Mouse (Mus musculus) midbrain, embryonic 15.5 days (tissue): ENCODE data around the gene Bhlhb9. TPM values are rescaled to one million over a fixed set of nuclear protein-coding genes. Genes with fewer than 3 reads are reported as not detected.

Experiments
- ATAC-seq: fragments of 200-750 bp; cut with Nextera tagmentation; replicated peaks from 2 replicates; pipeline ENCODE4 v1.8.0; 2017; ENCODE audit warnings: moderate TSS enrichment
- H3K27ac ChIP-seq: fragments of 300-500 bp; sonication (generic); 2 replicates; pipeline ENCODE4 v1.5.1; 2015; ENCODE audit warnings: mild to moderate bottlenecking, inconsistent platforms
- H3K27me3 ChIP-seq: fragments of 300-500 bp; sonication (generic); replicated peaks from 2 replicates; pipeline ENCODE4 v1.6.1; 2015; ENCODE audit warnings: inconsistent platforms
- H3K36me3 ChIP-seq: fragments of 300-500 bp; sonication (generic); replicated peaks from 2 replicates; pipeline ENCODE4 v1.6.1; 2015; ENCODE audit warnings: inconsistent platforms
- H3K4me1 ChIP-seq: fragments of 300-500 bp; sonication (generic); 2 replicates; pipeline ENCODE4 v1.6.1; 2015; ENCODE audit warnings: inconsistent platforms
- H3K4me2 ChIP-seq: fragments of 300-500 bp; sonication (generic); 2 replicates; pipeline ENCODE4 v1.6.1; 2015; ENCODE audit warnings: inconsistent platforms, mild to moderate bottlenecking, moderate library complexity
- H3K4me3 ChIP-seq: fragments of 300-500 bp; sonication (generic); 2 replicates; pipeline ENCODE4 v1.5.1; 2015; ENCODE audit warnings: mild to moderate bottlenecking, inconsistent platforms
- H3K9ac ChIP-seq: fragments of 300-500 bp; sonication (generic); 2 replicates; pipeline ENCODE4 v1.6.1; 2015; ENCODE audit warnings: mild to moderate bottlenecking, inconsistent platforms
- H3K9me3 ChIP-seq: fragments of 300-500 bp; sonication (generic); 2 replicates; pipeline ENCODE4 v1.6.1; 2016; ENCODE audit warnings: inconsistent platforms
- WGBS: fragments of 180-500 bp; shearing (Covaris S2); methylation state at CpG from one replicate; pipeline ENCODE4 v1.1.7; 2015; ENCODE audit warnings: mixed read lengths; 5-methylcytosine and 5-hydroxymethylcytosine counted together
- microRNA counts: library from miRNA; unstranded; fragments of <30 nt; microRNA quantifications from one replicate; lab custom pipeline; 2016
- microRNA-seq: library from miRNA; unstranded; fragments of <30 nt; microRNA quantifications from one replicate; pipeline ENCODE4, GENCODE M21; 2016
- polyA plus RNA-seq: library from polyadenylated mRNA; unstranded; fragments of >200 nt; fragmentation: Nextera tagmentation; extraction: Ambion mirVana; gene quantifications from 2 replicates; pipeline ENCODE4 v1.2.1, GENCODE M21; 2015

Bhlhb9 gene
- polyA plus RNA-seq, 1 experiment from 2014 or later: 127 TPM

GRCm38 (mm10) chrX:135925911-135926310 is 128.5 kb downstream of the Bhlhb9 start:
- Histone ChIP-seq H3K36me3 (no peaks in the 10 kb centered on the region), H3K9me3 (no peaks in the 10 kb centered on the region), H3K4me2 (no peak overlapping the region), H3K9ac (no peak overlapping the region), H3K27me3 (no peaks in the 10 kb centered on the region), H3K4me1 (no peaks in the 10 kb centered on the region), H3K4me3 (no peak overlapping the region), H3K27ac (no peak overlapping the region)
- WGBS: 21% methylated on average over 3 of the region's 3 CpGs
- ATAC-seq: no peak

GRCm38 (mm10) chrX:135928588-135928987 is 131.2 kb downstream of the Bhlhb9 start:
- H3K9me3 ChIP-seq: no peaks in the 10 kb centered on the region
- no peaks in the 10 kb centered on the region for H3K36me3 ChIP-seq
- H3K27ac ChIP-seq: no peak overlapping the region
- H3K4me3 ChIP-seq: no peak overlapping the region
- no peak for ATAC-seq
- H3K27me3 ChIP-seq: no peaks in the 10 kb centered on the region
- no peak overlapping the region for H3K4me2 ChIP-seq
- H3K4me1 ChIP-seq: no peaks in the 10 kb centered on the region
- no peak overlapping the region for H3K9ac ChIP-seq

- Histone ChIP-seq H3K4me1 (no peaks in the 10 kb centered on the region), H3K36me3 (no peaks in the 10 kb centered on the region), H3K4me2 (no peak overlapping the region), H3K9me3 (no peaks in the 10 kb centered on the region), H3K27me3 (no peaks in the 10 kb centered on the region), H3K9ac (no peak overlapping the region), H3K27ac (0 out of 2 replicates have a peak overlapping the region, but pooled peaks have one; percentile 48), H3K4me3 (no peak overlapping the region)
- ATAC-seq: no peak; the same call in 1 of the 2 replicates
- 59% methylated on average over 1 of the region's 1 CpGs for WGBS
Observed at GRCm38 (mm10) chrX:135936452-135936851, 139.1 kb downstream of the Bhlhb9 start.

MicroRNAs encoded within 50 kb of the gene (microRNA counts, 519-probe panel; counts per million panel counts)
- not detected for microRNA mmu-miR-1970 (lab: Ali Mortazavi, UCI)

Small RNA genes lying within 50 kb of the gene (microRNA-seq; reads per million reads assigned to microRNA genes)
- gene Mir1970: not detected

Other genes with a start within 250 kb of the Bhlhb9 start
- not detected in 2 replicates for gene Nxf7, start 198.8 kb upstream of the Bhlhb9 start, polyA plus RNA-seq
- gene Prame, start 169.9 kb upstream of the Bhlhb9 start, polyA plus RNA-seq: not detected in 2 replicates
- not detected in 2 replicates for gene Tcp11x2, start 103.8 kb upstream of the Bhlhb9 start, polyA plus RNA-seq
- not detected in 2 replicates for gene Tmsb15a, start 72.3 kb upstream of the Bhlhb9 start, polyA plus RNA-seq
- 12.5 and 12.8 TPM in 2 replicates for gene Armcx5, start 54.9 kb upstream of the Bhlhb9 start, polyA plus RNA-seq
- 240 and 271 TPM in 2 replicates for gene Gprasp1, start 54.9 kb upstream of the Bhlhb9 start, polyA plus RNA-seq
- 237 and 254 TPM in 2 replicates for gene Gprasp2, start 41.4 kb downstream of the Bhlhb9 start, polyA plus RNA-seq
- 299 and 305 TPM in 2 replicates for gene Arxes2, start 196.2 kb downstream of the Bhlhb9 start, polyA plus RNA-seq
- gene Arxes1, start 235.8 kb downstream of the Bhlhb9 start, polyA plus RNA-seq: 153 and 164 TPM in 2 replicates